Mouse (Mus musculus): ENCODE measurements around the gene Cbarp. TPM values are rescaled to one million over a fixed set of nuclear protein-coding genes. Genes with fewer than 3 reads are reported as not detected.

Gene Cbarp
- total and polyA plus RNA-seq, 2 experiments from 2014 or later: 106 to 270 TPM

DNA sequence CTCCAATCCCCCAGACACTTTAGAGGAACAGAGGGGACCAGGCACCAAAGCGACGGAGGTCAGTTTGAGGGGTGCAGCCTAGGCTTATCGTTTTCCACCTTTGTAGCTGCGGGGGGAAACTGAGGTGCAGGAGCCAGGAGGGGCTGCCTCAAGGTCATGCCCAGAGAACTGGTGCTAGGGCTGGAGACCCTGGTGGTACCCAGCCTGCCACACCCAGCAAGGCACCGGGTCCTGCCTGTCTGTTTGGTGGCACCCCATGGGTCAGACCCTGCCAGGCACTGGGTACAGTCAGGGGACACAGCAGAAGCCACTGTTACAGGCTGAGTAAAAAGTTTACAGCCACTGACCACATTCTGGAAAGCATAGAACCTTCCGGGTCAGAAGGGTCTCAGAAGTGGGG is 39.7 kb upstream of the Cbarp start:
- no peak for DNase-seq (ENCODE audit: low spot score)
- no peak overlapping the region for H3K27ac ChIP-seq
- H3K4me1 ChIP-seq (ENCODE audit: insufficient read depth, low read length): 0 out of 2 replicates have a peak, but pooled peaks cover 7% of the 10 kb centered on the region
- H3K27me3 ChIP-seq (ENCODE audit: insufficient read depth, low read length): no peaks in the 10 kb centered on the region
- TF ChIP-seq CTCF (IDR thresholded peaks at IDR 0.05; ENCODE audit: low read depth): no peak
- peak overlapping the region; percentile 85 for H3K4me2 ChIP-seq (ENCODE audit: low read depth, low read length)
- no peak for ATAC-seq
- H3K36me3 ChIP-seq (ENCODE audit: insufficient read depth, low read length): no peaks in the 10 kb centered on the region
- WGBS: 32% methylated on average over 6 of the region's 6 CpGs
- H3K9ac ChIP-seq (replicated peaks; ENCODE audit: low read length): peak overlapping the region; percentile 85
- H3K4me3 ChIP-seq (ENCODE audit: low read length): peak overlapping the region; percentile 69
- H3K9me3 ChIP-seq (ENCODE audit: low read length): no peaks in the 10 kb centered on the region

DNA sequence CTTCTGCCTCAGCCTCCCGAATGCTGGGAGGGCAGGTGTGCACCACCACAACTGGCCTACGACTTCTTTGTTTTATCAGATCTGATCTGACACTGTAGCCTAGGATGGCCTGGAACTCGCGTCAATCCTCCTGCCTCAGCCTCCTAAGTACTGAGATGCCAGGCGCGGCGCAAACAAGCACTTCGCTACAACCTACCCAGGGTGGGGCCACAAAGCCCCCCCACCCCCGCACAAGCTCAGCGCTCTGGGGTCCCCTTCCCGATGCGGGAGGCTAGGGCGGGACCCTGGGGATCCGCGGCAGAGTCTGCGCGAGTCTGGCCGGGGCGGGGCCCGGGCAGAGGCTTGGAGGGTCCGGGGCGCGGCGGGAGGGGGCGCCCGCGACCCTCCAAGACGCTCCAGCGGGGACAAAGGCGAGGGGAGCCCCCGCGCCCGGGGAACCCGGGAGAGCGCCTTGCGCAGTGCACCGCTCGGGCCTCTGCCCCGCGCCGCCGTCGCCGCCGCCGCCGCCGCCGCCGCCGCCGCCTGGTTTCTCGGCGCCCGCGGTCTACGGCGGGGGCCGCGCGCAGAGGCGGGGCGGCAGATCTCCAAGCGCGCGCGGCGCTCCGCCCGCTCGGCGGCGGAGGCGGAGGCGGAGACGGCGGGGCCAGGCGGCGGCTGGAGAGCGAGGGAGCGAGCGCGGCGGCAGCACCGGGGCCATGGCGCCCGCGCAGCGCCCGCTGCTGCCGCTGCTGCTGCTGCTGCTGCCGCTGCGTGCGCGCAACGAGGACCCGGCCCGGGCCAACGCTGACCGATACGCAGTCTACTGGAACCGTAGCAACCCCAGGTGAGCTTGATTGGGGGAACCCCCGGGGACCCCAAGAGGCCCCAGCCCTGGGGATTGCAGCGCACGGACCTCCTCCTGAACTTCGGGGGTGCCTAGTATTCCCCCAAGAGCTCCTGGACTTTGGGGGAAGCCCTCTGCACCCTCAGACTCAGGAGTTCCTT is 38.7 kb upstream of the Cbarp start, which contains the start of gene Efna2:
Gene Efna2 (plus strand): TSS at position 415 of the 984 bp plus-strand sequence.
- DNase-seq (ENCODE audit: low spot score): peak; percentile 78
- 0 out of 2 replicates have a peak, but pooled peaks cover 7% of the 10 kb centered on the region for H3K4me1 ChIP-seq (ENCODE audit: insufficient read depth, low read length)
- no peaks in the 10 kb centered on the region for H3K36me3 ChIP-seq (ENCODE audit: insufficient read depth, low read length)
- no peaks in the 10 kb centered on the region for H3K9me3 ChIP-seq (ENCODE audit: low read length)
- H3K4me3 ChIP-seq (ENCODE audit: low read length): peak within 1 kb of the TSS; percentile 69
- no peak for TF ChIP-seq CTCF (IDR thresholded peaks at IDR 0.05; ENCODE audit: low read depth)
- WGBS: 3% methylated on average over 50 of the region's 106 CpGs
- no peaks in the 10 kb centered on the region for H3K27me3 ChIP-seq (ENCODE audit: insufficient read depth, low read length)
- H3K4me2 ChIP-seq (ENCODE audit: low read depth, low read length): peak within 1 kb of the TSS; percentile 85
- H3K9ac ChIP-seq (replicated peaks; ENCODE audit: low read length): peak within 1 kb of the TSS; percentile 85
- peak within 1 kb of the TSS; percentile 58 for H3K27ac ChIP-seq
- ATAC-seq: peak; percentile 58

DNA sequence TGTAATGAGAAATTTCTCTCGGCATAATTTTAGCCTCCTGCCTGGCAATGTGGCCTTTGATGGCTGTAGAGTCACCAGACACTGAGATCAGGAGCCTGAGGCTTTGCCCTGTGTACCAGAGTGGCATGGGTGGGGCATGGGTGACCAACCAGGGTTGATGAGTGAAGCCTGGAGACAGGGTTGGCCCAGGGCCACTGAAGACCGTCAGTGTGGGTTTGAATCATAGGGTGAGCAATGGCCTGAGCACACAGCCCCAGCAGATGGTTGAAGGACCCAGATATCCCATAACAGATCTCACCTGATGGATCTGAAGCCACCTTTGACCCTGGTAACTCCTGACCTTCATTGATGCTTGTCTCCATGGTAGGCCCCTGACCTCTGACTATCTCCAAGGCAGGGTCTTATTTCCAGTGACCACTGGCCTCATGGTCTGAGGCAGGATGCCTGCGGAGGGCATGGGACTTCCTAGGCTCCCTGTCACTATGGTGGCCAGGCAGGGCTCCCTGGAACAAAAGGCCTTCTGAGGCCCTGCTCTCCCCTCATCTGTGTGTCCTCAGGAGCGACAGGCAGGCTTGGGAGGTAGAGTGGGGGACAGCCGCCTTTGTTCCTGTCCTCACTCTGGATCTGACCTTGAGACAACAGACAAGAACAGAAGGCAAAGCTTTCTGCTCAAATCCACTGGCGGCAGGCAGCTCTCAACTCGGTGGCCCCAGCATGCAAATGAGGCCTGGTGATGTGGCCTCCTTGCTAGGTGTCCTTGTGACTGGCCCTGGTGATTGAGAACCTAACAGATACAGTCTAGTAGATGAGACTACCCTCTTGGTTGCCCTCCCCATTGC is 37.0 kb upstream of the Cbarp start:
- DNase-seq (ENCODE audit: low spot score) (no peak), ATAC-seq (no peak)
- TF ChIP-seq CTCF (IDR thresholded peaks at IDR 0.05; ENCODE audit: low read depth): no peak
- Histone ChIP-seq H3K4me2 (ENCODE audit: low read depth, low read length) (no peak overlapping the region), H3K4me1 (ENCODE audit: insufficient read depth, low read length) (0 out of 2 replicates have a peak, but pooled peaks cover 7% of the 10 kb centered on the region), H3K9me3 (ENCODE audit: low read length) (no peaks in the 10 kb centered on the region), H3K27me3 (ENCODE audit: insufficient read depth, low read length) (no peaks in the 10 kb centered on the region), H3K36me3 (ENCODE audit: insufficient read depth, low read length) (no peaks in the 10 kb centered on the region), H3K4me3 (ENCODE audit: low read length) (no peak overlapping the region), H3K27ac (no peak overlapping the region), H3K9ac (replicated peaks; ENCODE audit: low read length) (no peak overlapping the region)
- 52% methylated on average over 7 of the region's 7 CpGs for WGBS

DNA sequence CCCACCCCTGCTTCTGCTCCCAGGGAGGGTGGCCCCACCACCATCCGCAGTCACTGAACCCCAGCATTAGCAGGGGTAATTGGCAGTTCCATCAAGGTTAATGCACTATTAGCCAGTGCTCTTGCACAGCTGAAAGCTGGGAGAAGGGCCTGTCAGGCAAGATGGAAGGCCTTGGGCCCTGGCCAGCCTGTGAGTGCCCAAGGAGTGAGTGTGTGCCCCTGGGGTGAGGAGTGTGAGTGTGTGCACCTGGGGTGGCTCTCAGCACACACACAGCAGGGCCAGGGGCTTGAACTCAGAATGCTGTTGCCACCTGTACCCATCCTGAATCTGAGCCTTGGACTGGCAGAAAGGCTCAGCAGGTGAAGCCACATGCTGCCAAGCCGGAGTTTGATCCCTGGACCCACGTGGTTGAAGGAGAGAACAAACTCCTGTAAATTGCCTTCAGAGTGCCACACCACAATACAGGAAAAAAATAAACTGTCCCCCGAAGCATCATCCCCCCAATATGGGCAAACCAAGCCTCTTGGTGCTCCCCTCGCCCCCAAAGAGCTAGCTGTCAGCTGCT is 35.7 kb upstream of the Cbarp start:
- no peak for DNase-seq (ENCODE audit: low spot score)

DNA sequence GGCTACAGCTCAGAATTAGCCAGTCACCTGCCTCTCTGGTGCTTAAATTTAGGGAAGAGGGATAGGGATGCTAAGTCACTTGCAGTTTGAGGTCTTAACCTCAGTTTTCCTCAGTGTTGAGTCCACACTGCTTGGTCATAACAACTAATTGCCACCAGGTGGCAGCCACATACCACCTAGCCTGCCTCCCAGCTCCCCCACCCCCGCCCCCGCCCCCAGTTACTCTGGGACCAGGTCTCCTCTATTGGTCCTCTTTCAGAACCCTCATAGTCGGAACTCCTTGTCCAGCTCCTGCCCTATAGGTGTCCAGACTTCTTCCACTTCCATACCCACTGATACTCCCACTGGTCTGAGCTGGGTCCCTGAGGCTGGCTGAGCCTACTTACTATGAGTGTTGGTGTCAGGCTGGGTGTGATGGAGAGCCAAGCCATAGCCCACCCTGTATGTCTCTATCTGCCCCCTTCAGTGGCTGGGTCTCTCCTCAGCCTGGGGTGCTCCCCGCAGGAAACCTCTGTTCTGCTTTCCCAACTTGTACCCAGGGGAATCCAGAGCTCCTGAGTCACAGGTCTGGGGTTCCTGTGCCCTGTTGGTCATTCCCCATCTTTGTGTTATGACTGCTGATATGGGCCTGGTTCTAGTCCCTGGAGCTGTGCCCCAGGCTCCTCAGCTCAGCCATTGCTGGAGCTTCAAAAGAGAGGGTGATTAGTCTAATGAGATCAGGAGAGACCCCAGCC is 35.1 kb upstream of the Cbarp start:
- peak; percentile 79 for DNase-seq (ENCODE audit: low spot score)
- Histone ChIP-seq H3K9ac (replicated peaks; ENCODE audit: low read length) (no peak overlapping the region), H3K27ac (no peak overlapping the region), H3K4me1 (ENCODE audit: insufficient read depth, low read length) (0 out of 2 replicates have a peak, but pooled peaks cover 5% of the 10 kb centered on the region), H3K27me3 (ENCODE audit: insufficient read depth, low read length) (no peaks in the 10 kb centered on the region), H3K4me3 (ENCODE audit: low read length) (no peak overlapping the region), H3K36me3 (ENCODE audit: insufficient read depth, low read length) (peaks cover 12% of the 10 kb centered on the region; the same call in 1 of the 2 replicates), H3K9me3 (ENCODE audit: low read length) (no peaks in the 10 kb centered on the region), H3K4me2 (ENCODE audit: low read depth, low read length) (no peak overlapping the region)
- ATAC-seq: 0 out of 2 replicates have a peak, but pooled peaks have one; percentile 10
- WGBS: 25% methylated on average over 4 of the region's 4 CpGs
- TF ChIP-seq CTCF (IDR thresholded peaks at IDR 0.05; ENCODE audit: low read depth): peak; percentile 79

More for the DNA sequence above, 35.7 kb upstream of the Cbarp start:
- no peak overlapping the region for H3K4me3 ChIP-seq (ENCODE audit: low read length)
- ATAC-seq: no peak
- no peak for TF ChIP-seq CTCF (IDR thresholded peaks at IDR 0.05; ENCODE audit: low read depth)
- H3K4me1 ChIP-seq (ENCODE audit: insufficient read depth, low read length): 0 out of 2 replicates have a peak, but pooled peaks cover 7% of the 10 kb centered on the region
- peaks cover 8% of the 10 kb centered on the region; the same call in 1 of the 2 replicates for H3K36me3 ChIP-seq (ENCODE audit: insufficient read depth, low read length)
- no peaks in the 10 kb centered on the region for H3K27me3 ChIP-seq (ENCODE audit: insufficient read depth, low read length)
- no peak overlapping the region for H3K27ac ChIP-seq
- H3K4me2 ChIP-seq (ENCODE audit: low read depth, low read length): no peak overlapping the region
- no peaks in the 10 kb centered on the region for H3K9me3 ChIP-seq (ENCODE audit: low read length)
- WGBS: 74% methylated on average over 5 of the region's 5 CpGs
- H3K9ac ChIP-seq (replicated peaks; ENCODE audit: low read length): no peak overlapping the region

All from hindbrain, postnatal 0 days (tissue).